ENCODE assay signal across 11 mouse cellular contexts in the genomic region with DNA sequence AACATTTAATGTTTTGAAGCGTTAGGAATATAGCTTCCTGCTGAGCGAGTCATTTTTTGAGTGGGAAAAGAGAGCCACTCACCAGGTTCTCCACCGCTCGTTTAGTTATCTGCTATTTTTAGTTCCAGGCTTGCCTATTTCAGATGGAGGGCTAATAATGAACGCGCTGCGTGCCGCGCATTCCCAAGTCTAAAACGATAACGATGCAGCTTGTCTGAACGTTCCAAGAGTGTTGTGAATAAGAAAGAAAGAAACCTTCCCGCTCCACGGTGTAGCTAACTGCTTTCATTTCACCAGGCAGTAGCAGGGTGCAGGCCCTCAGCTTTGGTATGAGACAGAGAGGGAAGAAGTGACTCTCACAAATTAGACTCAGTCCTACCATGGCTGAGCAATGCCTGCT.
A peak's percentile ranks its signal among the peaks of the same experiment; 100 is the strongest.
DNase-seq lines count a peak whose midpoint lies in the region; ATAC-seq lines count a peak whose summit lies in the region.
"Had no signal": no experiment of that assay in that cellular context is flagged by ENCODE, and none has a peak within 500 bp of the region (broad histone marks: within the 10 kb centered on the region; RNA-seq: fewer than 3 reads in every experiment).

No protein-coding gene starts in this region.

- ATAC-seq in forebrain, embryonic 15.5 days (replicated peaks), result peak; percentile 67

- 30% methylated on average over 14 of the region's 14 CpGs for WGBS in forebrain, embryonic 15.5 days

- intact Hi-C loops in heart, postnatal 10 days (cut with DNase I), result no loop called here
- intact Hi-C loops in gastrocnemius, postnatal 36 days (cut with DNase I), result no loop called here

- H3K4me2 ChIP-seq in forebrain, embryonic 15.5 days (replicated peaks), result peak overlapping the region; percentile 22
- H3K4me2 ChIP-seq: limb, embryonic 12.5 days had no signal

- H3K4me1 ChIP-seq in forebrain, embryonic 15.5 days, result peaks cover 12% of the 10 kb centered on the region; the same call in 1 of the 2 replicates
- H3K4me1 ChIP-seq: limb, embryonic 12.5 days had no signal

- peak; percentile 16 for DNase-seq in left cerebral cortex, adult 11 months (ENCODE audit: low spot score)
- DNase-seq in left cerebral cortex, adult 8-10 months (ENCODE audit: low spot score in 2 of 2), result no peak
- peak; percentile 30 to 35 for DNase-seq in heart, postnatal 10 days
- DNase-seq in right cerebral cortex, adult 18-20 months, result peak; percentile 31
- DNase-seq in kidney, postnatal 4 days, result no peak
- no peak for DNase-seq in gastrocnemius, postnatal 36 days
- DNase-seq: thymus, postnatal 4 days had no signal

- no peaks in the 10 kb centered on the region for H3K27me3 ChIP-seq in forebrain, embryonic 15.5 days
- H3K27me3 ChIP-seq: limb, embryonic 12.5 days had no signal

- H3K9ac ChIP-seq in forebrain, embryonic 15.5 days (replicated peaks), result no peak overlapping the region
- H3K9ac ChIP-seq: limb, embryonic 12.5 days had no signal

- H3K4me3 ChIP-seq in forebrain, embryonic 15.5 days, result no peak overlapping the region
- H3K4me3 ChIP-seq: erythroblast, embryonic 14.5 days; limb, embryonic 12.5 days had no signal

- H3K27ac ChIP-seq in forebrain, embryonic 15.5 days (replicated peaks), result peak overlapping the region; percentile 38; the same call in 1 of the 2 replicates
- H3K27ac ChIP-seq: limb, embryonic 12.5 days had no signal

- no peaks in the 10 kb centered on the region for H3K9me3 ChIP-seq in forebrain, embryonic 15.5 days
- H3K9me3 ChIP-seq: G1E; limb, embryonic 12.5 days had no signal

- no peaks in the 10 kb centered on the region for H3K36me3 ChIP-seq in forebrain, embryonic 15.5 days
- H3K36me3 ChIP-seq: G1E; limb, embryonic 12.5 days had no signal

Comparison
In these comparisons a context has a peak if more than half of its experiments do, and no peak if none do; other contexts are left out.
1. DNase-seq: peak in left cerebral cortex, adult 11 months (single experiment), heart, postnatal 10 days (2 of 2) and right cerebral cortex, adult 18-20 months (single experiment); none in left cerebral cortex, adult 8-10 months (0 of 2), kidney, postnatal 4 days (0 of 2) and gastrocnemius, postnatal 36 days (0 of 2).